Mouse (Mus musculus) midbrain, embryonic 14.5 days (tissue): ENCODE results near the gene Dagla. TPM values are rescaled to one million over a fixed set of nuclear protein-coding genes. Genes with fewer than 3 reads are reported as not detected.
A peak's percentile ranks its signal among the peaks of the same experiment; 100 is the strongest.

ENCODE experiments used
- ATAC-seq: fragments of 200-750 bp; cut with Nextera tagmentation; 2 replicates; pipeline ENCODE4 v1.8.0; 2017; ENCODE audit warnings: moderate number of reproducible peaks, moderate library complexity; ENCODE audit not compliant: low FRiP score, low TSS enrichment
- DNase-seq: peaks from one replicate; pipeline ENCODE4 v3.0.0-alpha.2; 2015
- H3K27ac ChIP-seq: fragments of 300-500 bp; sonication (generic); replicated peaks from 2 replicates; pipeline ENCODE4 v1.5.1; 2014; ENCODE audit warnings: mild to moderate bottlenecking, low read depth, low read length, moderate library complexity
- H3K27me3 ChIP-seq: fragments of 300-500 bp; sonication (generic); 2 replicates; pipeline ENCODE4 v1.6.1; 2014; ENCODE audit warnings: low read length, control low read depth, mixed read lengths; ENCODE audit not compliant: control insufficient read depth, insufficient read depth
- H3K36me3 ChIP-seq: fragments of 300-500 bp; sonication (generic); 2 replicates; pipeline ENCODE4 v1.6.1; 2014; ENCODE audit warnings: low read length, control low read depth; ENCODE audit not compliant: control insufficient read depth, insufficient read depth
- H3K4me1 ChIP-seq: fragments of 300-500 bp; sonication (generic); 2 replicates; pipeline ENCODE4 v1.6.1; 2014; ENCODE audit warnings: mild to moderate bottlenecking, antibody characterized with exemption, low read length, control low read depth; ENCODE audit not compliant: control insufficient read depth, insufficient read depth
- H3K4me2 ChIP-seq: fragments of 300-500 bp; sonication (generic); 2 replicates; pipeline ENCODE4 v1.6.1; 2014; ENCODE audit warnings: mild to moderate bottlenecking, low read length, moderate library complexity
- H3K4me3 ChIP-seq: fragments of 300-500 bp; sonication (generic); replicated peaks from 2 replicates; pipeline ENCODE4 v1.5.1; 2014; ENCODE audit warnings: low read depth, low read length
- H3K9ac ChIP-seq: fragments of 300-500 bp; sonication (generic); replicated peaks from 2 replicates; pipeline ENCODE4 v1.6.1; 2014; ENCODE audit warnings: mild to moderate bottlenecking, low read length, moderate library complexity
- H3K9me3 ChIP-seq: fragments of 300-500 bp; sonication (generic); 2 replicates; pipeline ENCODE4 v1.6.1; 2016; ENCODE audit warnings: low read length, control low read depth, mixed read lengths; ENCODE audit not compliant: control insufficient read depth
- WGBS: fragments of 180-500 bp; shearing (Covaris S2); extraction: QIAGEN DNeasy Blood & Tissue Kit; methylation state at CpG from one replicate; pipeline ENCODE4 v1.1.7; 2014; 5-methylcytosine and 5-hydroxymethylcytosine counted together
- polyA plus RNA-seq: library from polyadenylated mRNA; unstranded; fragments of >200 nt; fragmentation: Nextera tagmentation; extraction: Ambion mirVana; gene quantifications from 2 replicates; pipeline ENCODE4 v1.2.1, GENCODE M21; 2014

The Dagla gene
- polyA plus RNA-seq, 1 experiment from 2014 or later, result 9.4 TPM

GRCm38 (mm10) chr19:10248128-10248527 lies 56.5 kb downstream of the Dagla start:
- H3K9ac ChIP-seq, result no peak overlapping the region
- H3K27ac ChIP-seq, result no peak overlapping the region
- H3K27me3 ChIP-seq, result no peaks in the 10 kb centered on the region
- no peaks in the 10 kb centered on the region for H3K9me3 ChIP-seq
- WGBS, result 52% methylated on average over 20 of the region's 20 CpGs
- DNase-seq (no peak), ATAC-seq (no peak)
- H3K4me1 ChIP-seq, result no peaks in the 10 kb centered on the region
- no peak overlapping the region for H3K4me2 ChIP-seq
- no peak overlapping the region for H3K4me3 ChIP-seq
- 0 out of 2 replicates have a peak, but pooled peaks cover 3% of the 10 kb centered on the region for H3K36me3 ChIP-seq

- Histone ChIP-seq H3K4me2 (no peak overlapping the region), H3K4me1 (no peaks in the 10 kb centered on the region), H3K9me3 (no peaks in the 10 kb centered on the region), H3K36me3 (0 out of 2 replicates have a peak, but pooled peaks cover 3% of the 10 kb centered on the region), H3K27ac (no peak overlapping the region), H3K27me3 (no peaks in the 10 kb centered on the region), H3K4me3 (no peak overlapping the region), H3K9ac (no peak overlapping the region)
- 40% methylated on average over 6 of the region's 6 CpGs for WGBS
- no peak for DNase-seq
- no peak for ATAC-seq
Measured at GRCm38 (mm10) chr19:10247165-10247564, 57.5 kb downstream of the Dagla start.

- no peak overlapping the region for H3K27ac ChIP-seq
- H3K4me3 ChIP-seq, result no peak overlapping the region
- H3K4me2 ChIP-seq, result no peak overlapping the region
- DNase-seq, result peak; percentile 29
- peaks cover 3% of the 10 kb centered on the region; the same call in 1 of the 2 replicates for H3K27me3 ChIP-seq
- 0 out of 2 replicates have a peak, but pooled peaks cover 3% of the 10 kb centered on the region for H3K36me3 ChIP-seq
- ATAC-seq, result no peak
- WGBS, result 26% methylated on average over 3 of the region's 3 CpGs
- no peak overlapping the region for H3K9ac ChIP-seq
- no peaks in the 10 kb centered on the region for H3K9me3 ChIP-seq
- H3K4me1 ChIP-seq, result 0 out of 2 replicates have a peak, but pooled peaks cover 3% of the 10 kb centered on the region
Measured at GRCm38 (mm10) chr19:10244183-10244582, 60.5 kb downstream of the Dagla start.

DNA sequence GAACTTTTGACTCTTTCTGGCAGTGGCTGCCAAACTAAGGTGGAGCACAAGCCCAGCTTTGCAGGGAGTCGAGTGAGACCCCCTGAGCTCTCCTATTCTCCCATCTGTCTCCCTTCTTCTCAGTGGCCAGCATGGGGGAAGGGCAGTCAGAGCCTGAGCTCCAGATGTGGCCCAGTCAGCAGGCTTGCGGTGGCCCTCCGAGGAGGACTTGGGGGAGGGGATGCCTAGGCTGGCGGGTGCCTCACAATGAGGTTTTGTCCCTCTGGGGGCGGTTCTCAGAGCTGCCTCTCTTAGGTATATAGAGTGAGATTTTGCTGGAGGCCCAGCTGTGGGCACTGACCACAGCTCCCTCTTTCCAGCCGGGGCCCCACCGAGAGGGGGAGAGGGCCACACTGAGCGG lies 61.8 kb downstream of the Dagla start:
- ATAC-seq, result no peak
- Histone ChIP-seq H3K27ac (no peak overlapping the region), H3K4me3 (no peak overlapping the region), H3K9ac (no peak overlapping the region), H3K4me1 (0 out of 2 replicates have a peak, but pooled peaks cover 3% of the 10 kb centered on the region), H3K27me3 (peaks cover 3% of the 10 kb centered on the region; the same call in 1 of the 2 replicates), H3K36me3 (0 out of 2 replicates have a peak, but pooled peaks cover 3% of the 10 kb centered on the region), H3K4me2 (no peak overlapping the region), H3K9me3 (no peaks in the 10 kb centered on the region)
- WGBS, result 4% methylated on average over 8 of the region's 8 CpGs
- DNase-seq, result no peak

GRCm38 (mm10) chr19:10240654-10241305 lies 63.9 kb downstream of the Dagla start, which contains the start of gene Myrf:
Myrf (minus strand) TSS chr19:10240748.
- H3K36me3 ChIP-seq, result no peaks in the 10 kb centered on the region
- DNase-seq, result peak; percentile 82
- H3K27me3 ChIP-seq, result peaks cover 3% of the 10 kb centered on the region; the same call in 1 of the 2 replicates
- WGBS, result 9% methylated on average over 43 of the region's 43 CpGs
- H3K4me3 ChIP-seq, result peak within 1 kb of the TSS; percentile 37
- H3K9me3 ChIP-seq, result no peaks in the 10 kb centered on the region
- 0 out of 2 replicates have a peak, but pooled peaks cover 3% of the 10 kb centered on the region for H3K4me1 ChIP-seq
- H3K9ac ChIP-seq, result peak within 1 kb of the TSS; percentile 48
- H3K27ac ChIP-seq, result no peak within 1 kb of the TSS
- peak within 1 kb of the TSS; percentile 64 for H3K4me2 ChIP-seq
- peak; percentile 78 for ATAC-seq

- no peak overlapping the region for H3K27ac ChIP-seq
- peaks cover 3% of the 10 kb centered on the region; the same call in 1 of the 2 replicates for H3K27me3 ChIP-seq
- peak overlapping the region; percentile 37 for H3K4me3 ChIP-seq
- H3K4me2 ChIP-seq, result peak overlapping the region; percentile 64
- ATAC-seq (peak; percentile 3; the same call in 1 of the 2 replicates), DNase-seq (no peak)
- H3K4me1 ChIP-seq, result 0 out of 2 replicates have a peak, but pooled peaks cover 3% of the 10 kb centered on the region
- no peaks in the 10 kb centered on the region for H3K9me3 ChIP-seq
- peak overlapping the region; percentile 48 for H3K9ac ChIP-seq
- no peaks in the 10 kb centered on the region for H3K36me3 ChIP-seq
- 5% methylated on average over 26 of the region's 26 CpGs for WGBS
Measured at GRCm38 (mm10) chr19:10239975-10240653, 64.6 kb downstream of the Dagla start.

DNA sequence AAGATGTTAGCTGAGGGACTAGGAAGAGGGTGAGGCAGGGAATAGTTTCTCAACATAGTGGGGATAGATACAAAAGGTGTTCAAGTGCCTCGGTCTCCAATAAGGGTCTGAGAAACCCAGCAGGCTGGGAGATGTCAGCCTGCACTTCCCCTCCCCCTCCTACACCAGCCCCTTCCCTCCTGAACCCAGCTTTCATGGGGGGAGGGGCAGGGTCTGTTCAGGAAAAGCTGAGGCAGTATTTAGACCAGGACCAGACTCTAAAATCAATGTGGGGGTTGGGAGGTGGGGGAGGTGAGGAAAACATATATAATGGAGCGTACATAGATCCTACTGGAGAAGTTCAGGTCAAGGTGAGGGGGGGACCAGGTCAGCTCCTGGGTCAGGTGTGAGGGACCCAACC lies 65.3 kb downstream of the Dagla start:
- 43% methylated on average over 2 of the region's 2 CpGs for WGBS
- ATAC-seq, result no peak

GRCm38 (mm10) chr19:10238477-10238876 lies 66.2 kb downstream of the Dagla start:
- peaks cover 3% of the 10 kb centered on the region; the same call in 1 of the 2 replicates for H3K27me3 ChIP-seq
- no peaks in the 10 kb centered on the region for H3K36me3 ChIP-seq
- H3K27ac ChIP-seq, result no peak overlapping the region
- DNase-seq (no peak), ATAC-seq (no peak)
- no peak overlapping the region for H3K4me3 ChIP-seq
- 55% methylated on average over 3 of the region's 3 CpGs for WGBS
- no peak overlapping the region for H3K9ac ChIP-seq
- no peaks in the 10 kb centered on the region for H3K9me3 ChIP-seq
- 0 out of 2 replicates have a peak, but pooled peaks cover 3% of the 10 kb centered on the region for H3K4me1 ChIP-seq
- H3K4me2 ChIP-seq, result no peak overlapping the region

More for the DNA sequence above, 65.3 kb downstream of the Dagla start:
- H3K27ac ChIP-seq, result no peak overlapping the region
- no peak for DNase-seq
- H3K36me3 ChIP-seq, result no peaks in the 10 kb centered on the region
- H3K27me3 ChIP-seq, result peaks cover 3% of the 10 kb centered on the region; the same call in 1 of the 2 replicates
- H3K4me1 ChIP-seq, result 0 out of 2 replicates have a peak, but pooled peaks cover 3% of the 10 kb centered on the region
- no peak overlapping the region for H3K4me2 ChIP-seq
- no peaks in the 10 kb centered on the region for H3K9me3 ChIP-seq
- no peak overlapping the region for H3K9ac ChIP-seq
- H3K4me3 ChIP-seq, result no peak overlapping the region
